Mouse (Mus musculus) telencephalon, adult 2 months (tissue): ENCODE measurements at regions not wholly inside any gene's neighbourhood (a gene's known extent, or its start where the extent isn't known, plus 50 kb on each side); places are given as distances from the start of the nearest gene placed in this dataset.
"Not testable (repeated sequence)": the region's sequence is repeated elsewhere in the genome, so short reads cannot be mapped to it uniquely, and the experiment has no call there.

Source experiments
- DNase-seq: peaks from one replicate; pipeline ENCODE4 v3.0.0-alpha.2; 2011; ENCODE audit warnings: low read depth, low spot score

DNA sequence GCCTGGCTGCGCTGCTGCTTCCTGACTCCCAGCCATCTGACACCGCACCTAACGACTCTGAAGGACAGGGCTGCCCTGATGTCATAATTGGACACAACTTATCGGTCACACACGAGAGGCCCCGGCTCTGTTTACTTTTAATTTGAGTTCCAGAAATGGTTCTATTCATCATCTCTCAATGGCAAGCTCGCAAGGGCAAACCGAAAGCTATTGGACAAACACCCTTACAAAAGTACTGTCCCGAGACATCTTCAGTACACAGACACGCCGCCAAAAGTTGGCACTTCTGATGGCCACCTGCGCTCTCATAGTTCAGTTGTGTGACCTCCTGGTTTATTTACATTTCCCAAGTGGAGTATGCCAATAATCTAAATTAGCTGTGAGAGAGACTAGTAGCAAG, 274.9 kb downstream of the Gxylt1 start:
- no peak for DNase-seq

DNA sequence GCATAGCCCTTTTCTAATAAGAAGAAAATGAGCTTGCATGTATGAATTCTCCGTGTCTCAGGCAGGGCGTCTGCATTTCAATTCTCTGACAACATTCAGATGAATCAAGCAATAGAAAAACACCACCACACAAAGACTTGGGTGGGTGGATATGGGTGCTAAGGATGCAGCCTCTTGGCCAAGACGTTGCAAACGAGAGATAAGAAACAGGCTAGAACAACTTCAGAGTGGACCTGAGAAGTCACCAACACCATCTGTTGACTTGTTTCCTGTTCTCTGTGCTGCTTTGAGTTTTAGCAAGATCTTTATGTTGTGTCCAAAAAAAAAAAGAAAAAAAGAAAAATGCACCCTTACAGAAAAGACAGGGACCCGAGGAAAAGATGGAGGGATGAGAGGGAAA, 277.0 kb downstream of the Gxylt1 start:
- no peak for DNase-seq

DNA sequence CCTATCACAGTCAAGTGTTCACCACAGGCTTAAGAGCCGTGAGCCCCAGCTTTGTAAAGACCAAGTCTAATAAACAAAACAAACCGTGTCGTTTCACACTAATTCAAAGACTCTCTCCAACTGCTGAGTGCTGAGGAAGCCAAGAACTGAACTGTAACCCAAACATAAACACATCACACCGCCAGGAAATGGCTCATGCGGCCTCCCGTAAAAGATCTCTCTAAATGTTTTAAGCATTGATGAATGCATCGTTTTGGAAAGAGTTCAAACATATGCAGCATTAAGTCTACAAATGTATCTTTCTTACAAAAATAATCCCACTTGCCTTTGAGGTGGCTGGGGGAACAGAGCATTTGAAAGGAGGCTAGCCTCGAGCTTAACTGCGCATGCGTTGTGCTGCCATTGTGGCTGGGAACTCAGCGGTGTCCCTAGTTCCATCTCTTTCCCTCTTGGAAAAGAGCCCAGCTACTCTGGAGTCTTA, 280.7 kb downstream of the Gxylt1 start:
- no peak for DNase-seq

DNA sequence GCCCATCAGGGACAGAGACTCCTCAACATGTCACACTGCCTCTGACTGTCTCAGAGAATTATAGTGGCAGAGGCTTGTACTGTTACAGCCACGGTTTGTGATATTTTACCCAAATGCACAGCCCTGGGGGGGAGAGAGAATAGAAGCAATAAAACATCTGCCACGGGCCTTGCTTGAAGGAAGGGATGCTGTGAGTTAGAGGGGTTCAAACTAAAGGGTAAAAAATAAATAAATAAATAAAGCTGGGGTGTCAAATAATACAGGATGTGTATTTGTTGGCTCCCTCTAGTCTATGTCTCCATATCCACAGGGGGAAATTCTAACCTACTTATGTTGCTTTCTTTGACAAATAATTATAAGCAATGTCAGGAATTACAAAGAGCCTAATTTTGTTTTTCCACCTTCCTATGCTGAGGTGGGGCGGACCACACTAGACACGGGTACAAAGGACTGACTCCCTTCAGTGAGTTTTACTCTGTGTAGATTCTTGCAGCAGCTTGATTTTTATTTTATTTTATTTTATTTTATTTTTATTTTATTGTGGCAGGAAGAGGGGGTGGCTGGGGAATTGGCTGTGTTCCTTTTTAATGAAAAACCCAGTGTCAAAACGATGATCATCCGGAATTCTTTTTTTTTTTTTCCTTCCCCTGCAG, 281.3 kb downstream of the Gxylt1 start:
- DNase-seq, result no peak

DNA sequence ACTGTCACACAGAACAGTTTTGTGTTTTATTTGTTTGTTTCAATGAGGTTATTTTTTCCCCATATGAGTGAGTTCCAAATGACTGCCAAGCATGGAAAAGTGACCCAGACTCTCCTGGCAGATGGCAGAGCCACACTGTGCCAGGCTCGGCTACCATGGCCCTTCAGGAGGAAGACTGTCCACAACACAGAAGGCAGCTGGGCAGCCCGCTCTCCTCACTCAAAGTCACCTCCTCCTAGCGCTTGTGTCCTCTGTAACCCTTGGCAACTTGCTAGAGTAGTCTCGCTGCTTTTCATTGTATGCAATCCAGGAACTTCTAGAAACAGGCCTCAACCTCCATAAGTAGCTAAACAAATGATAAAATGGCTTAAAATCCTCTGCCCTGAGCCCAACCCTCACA, 299.2 kb downstream of the Gxylt1 start:
- peak; percentile 63 for DNase-seq

DNA sequence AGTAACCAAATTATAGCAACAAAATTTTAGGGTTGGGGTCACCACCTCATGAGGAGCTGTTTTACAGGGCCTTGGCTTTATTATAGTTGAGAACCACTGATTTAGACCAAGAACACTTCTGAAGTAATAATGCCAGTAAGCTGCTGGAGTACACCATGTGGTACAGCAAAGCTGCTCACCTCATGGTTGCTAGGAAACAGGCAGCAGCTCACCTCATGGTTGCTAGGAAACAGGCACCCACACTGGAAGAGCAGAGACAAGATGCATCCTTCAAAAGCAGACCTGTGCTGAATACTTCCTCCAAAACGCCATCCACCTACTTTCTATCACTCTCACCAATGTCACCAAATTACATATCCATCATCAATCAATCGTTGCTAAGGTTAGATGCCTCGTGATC, 300.0 kb downstream of the Gxylt1 start:
- peak; percentile 83 for DNase-seq

DNA sequence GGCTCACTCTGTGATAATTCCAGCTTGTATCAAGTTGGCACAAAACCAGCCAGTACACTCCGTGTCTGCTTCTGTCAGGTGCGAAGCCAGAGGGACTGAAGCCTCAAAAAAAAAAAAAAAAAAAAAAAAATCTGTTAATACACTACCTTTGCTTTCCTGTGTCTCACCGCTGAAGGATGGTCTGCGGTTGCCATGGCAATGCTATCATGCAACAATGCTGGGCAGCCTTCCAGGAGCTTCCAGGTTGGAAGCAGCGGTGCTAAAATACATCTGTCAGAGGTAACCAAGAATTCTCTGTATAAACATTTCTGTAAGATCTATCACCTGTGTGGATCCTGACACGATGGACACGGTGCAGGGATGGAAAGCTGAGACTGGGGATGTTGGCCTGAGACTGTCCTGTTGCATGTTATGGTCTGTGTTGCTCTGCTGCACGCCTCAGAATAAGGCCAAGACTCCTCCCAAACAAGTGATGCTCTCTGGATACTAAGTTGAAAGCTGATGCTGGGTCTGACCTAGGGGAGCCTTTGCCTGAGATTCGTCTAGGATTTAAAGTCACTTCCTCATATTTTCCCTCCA, 301.2 kb downstream of the Gxylt1 start:
- no peak for DNase-seq

DNA sequence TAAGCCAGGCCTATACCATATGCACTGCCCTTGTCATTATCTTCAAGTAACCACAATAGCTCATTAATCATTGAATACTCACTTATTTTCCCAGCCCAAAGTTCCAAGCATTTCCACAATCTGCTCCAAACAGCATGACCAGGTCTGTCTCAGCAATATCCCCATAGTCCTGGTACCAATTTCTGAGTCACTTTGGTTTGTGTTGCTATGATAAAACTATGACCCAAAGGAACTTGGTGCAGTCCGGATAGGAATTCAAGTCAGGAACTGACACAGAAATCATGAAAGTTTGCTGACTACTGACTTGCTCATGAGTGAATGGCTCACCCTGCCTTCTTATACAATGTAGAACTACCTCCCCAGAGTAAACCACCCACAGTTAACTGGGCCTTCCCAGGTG, 309.4 kb downstream of the Gxylt1 start:
- DNase-seq, result no peak

DNA sequence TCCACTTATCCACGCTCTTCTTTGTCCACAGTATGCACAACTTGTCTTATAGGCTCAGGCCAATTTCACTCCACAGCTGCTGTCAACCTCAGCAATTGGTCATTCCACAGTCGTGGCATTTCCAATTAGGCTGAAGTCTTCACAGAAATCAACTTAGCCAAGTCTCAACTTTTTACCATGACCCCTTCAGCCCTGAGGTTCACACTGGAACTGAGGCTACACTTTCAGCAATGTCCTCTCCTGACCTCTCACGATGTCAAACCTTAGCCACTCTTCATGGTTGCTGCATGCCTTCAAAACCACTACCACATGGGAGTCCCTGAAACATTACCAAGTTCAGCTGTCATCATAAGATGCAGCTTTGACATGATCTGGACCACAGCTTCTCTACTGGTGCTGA, 310.1 kb downstream of the Gxylt1 start:
- DNase-seq, result no peak

DNA sequence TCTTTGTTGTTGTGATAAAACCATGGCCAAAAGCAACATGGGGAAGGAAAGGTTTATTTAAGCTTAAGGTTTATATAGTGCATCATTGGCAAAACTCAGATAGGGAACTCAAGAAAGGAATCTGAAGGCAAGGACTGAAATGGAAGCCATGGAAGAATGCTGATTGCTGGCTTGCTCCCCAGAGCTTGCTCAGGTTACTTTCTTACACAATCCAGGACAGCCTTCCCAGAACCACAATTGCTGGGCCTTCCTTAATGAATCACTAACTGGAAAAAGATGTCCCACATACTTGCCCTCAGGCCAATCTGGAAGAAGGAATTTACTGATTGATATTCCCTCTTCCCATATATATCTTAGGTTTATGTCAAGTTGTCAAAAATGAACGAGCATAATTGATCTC, 310.8 kb downstream of the Gxylt1 start:
- DNase-seq, result no peak

DNA sequence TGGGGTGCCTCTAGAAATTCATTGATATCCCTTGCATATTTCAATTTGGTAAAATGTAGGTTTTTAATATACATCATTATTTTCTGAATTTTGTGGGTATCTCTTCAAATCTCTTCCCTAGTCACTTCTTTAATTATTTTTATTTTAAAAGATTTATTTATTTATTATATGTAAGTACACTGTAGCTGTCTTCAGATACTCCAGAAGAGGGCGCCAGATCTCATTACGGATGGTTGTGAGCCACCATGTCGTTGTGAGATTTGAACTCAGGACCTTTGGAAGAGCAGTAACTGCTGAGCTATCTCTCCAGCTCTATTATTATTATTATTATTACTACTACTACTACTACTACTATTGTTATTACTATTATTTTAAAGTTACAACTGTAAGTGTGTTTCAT, 324.1 kb downstream of the Gxylt1 start:
- not testable (repeated sequence) for DNase-seq

DNA sequence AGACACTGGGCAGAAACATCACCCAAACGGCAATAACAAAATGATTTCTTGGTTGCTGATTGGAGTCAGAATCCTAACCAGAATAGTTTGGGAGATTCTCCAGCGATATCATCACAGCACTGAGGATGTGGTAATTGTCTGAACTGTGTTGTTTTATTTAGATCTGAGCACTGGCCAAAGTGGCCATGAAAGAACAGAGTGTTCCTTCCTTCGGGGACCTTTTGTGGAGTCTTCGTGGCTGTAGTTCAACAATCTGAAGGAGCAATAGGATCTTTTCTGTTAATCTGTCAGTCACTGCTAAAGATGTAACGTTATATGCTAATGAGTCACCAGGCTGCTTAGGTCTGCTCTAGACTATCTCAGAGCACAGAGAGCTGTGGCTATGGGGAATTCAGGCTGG, 328.8 kb downstream of the Gxylt1 start:
- DNase-seq, result no peak

DNA sequence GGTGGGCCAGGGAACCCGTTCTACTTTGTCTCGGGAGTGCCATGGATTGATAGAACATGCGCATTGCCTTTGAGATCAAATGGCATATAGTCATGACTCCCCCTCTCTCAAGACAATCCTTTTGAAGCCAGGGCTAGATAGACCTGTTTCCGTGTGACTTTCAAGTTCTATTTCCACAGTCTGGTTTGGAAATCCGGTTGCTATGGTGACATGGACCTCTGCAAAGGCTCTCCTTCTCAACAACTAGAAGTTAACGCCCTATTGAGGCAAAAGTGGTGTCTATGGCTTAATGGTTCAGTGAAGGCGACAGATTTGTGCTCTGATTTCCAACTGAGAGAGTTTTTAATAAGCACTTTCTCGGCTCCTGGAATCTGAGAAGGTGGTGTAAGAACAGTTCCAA, 371.2 kb downstream of the Gxylt1 start:
- peak; percentile 34 for DNase-seq

DNA sequence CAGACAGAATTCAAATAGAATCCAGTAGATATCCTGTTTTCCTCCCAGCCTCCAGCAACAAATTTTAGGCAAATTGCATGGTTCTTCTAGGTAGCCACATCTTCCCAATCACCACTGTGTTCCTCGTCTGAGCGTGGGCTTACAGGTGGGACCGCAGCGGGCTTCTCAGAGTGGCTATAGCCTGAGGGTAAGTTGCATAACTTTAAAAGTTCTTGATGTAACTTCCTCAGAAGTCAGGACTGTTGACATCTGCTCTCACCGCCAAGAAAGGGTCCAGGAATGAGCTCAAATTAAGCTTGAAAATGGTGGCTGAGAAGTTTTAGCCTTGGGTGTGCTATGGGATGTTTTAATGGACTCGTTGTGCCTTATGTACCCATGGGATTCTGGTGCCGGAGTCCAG, 377.7 kb downstream of the Gxylt1 start:
- no peak for DNase-seq

DNA sequence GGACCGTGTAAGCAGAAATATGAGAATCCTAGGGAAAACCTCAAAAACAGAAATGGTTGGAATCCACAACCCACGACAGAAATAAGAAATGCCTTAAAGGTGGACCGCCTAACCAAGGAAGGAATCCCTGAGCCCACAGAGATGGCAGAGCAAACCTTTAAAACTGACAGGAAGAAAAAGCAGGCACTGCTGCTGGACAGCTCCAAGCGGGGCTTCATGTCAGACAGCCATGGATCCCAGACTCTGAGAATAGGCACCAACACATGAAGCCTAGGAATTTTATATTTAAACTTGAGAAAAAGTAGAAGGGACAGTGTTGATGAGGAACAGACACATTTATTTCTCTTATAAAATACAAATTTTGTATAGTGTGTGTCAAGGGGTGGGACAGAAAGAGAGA, 379.1 kb downstream of the Gxylt1 start:
- no peak for DNase-seq

DNA sequence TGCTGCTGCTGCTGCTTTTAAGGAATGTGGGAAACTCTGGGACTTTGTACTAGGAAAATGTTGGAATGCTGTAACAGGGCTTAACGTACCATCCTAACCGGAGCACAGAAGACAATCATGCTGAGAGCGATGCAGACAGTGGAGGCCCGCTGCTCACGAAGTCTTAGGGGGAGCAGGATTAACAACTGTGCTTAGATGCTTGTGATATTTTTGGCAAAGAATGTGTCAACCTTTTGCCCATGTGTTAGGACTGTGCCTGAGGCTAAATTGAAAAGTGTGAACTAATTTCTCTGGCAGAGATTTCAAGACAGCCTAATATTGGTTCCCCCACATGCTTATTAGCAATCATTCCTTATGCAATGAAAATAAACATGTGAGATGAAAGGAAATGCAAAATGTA, 398.5 kb downstream of the Gxylt1 start:
- DNase-seq, result no peak

DNA sequence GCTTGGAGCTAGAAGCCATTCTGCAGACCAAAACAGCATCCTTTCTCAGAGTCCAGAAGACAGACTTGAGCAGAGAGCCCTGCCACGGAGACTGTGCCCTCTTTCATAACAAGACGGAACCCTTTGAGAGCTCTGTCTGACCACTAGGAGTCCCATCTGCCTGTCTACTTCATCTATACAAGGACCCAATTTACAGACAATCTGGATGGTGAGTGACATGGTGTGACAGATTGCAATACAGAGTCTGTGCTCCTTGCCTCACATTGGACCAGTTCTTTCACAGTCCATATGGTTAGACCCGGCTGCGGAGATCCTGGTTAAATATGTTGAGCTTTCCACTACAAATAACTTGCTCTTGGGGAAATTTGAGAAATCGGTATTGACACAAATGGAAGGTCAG, 410.9 kb downstream of the Gxylt1 start:
- no peak for DNase-seq

DNA sequence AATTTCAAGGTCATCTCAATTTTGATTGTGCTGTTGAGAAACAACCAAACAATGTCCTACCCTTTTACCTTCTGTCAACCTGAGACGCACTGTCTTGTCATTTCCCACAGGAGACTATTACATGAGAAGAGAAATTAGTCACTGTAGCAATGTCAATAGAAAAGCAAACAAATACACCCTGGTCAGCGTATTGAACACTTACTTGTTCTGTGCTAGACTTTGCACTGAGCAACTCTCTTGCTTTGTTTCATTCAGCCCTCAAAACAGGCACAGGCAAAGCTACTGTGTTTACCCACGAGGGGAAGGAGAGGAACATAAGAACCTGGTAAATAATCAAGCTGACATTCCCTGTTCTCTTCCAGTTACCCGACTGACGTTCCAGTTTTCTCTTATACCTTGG, 424.1 kb downstream of the Gxylt1 start:
- DNase-seq, result no peak

DNA sequence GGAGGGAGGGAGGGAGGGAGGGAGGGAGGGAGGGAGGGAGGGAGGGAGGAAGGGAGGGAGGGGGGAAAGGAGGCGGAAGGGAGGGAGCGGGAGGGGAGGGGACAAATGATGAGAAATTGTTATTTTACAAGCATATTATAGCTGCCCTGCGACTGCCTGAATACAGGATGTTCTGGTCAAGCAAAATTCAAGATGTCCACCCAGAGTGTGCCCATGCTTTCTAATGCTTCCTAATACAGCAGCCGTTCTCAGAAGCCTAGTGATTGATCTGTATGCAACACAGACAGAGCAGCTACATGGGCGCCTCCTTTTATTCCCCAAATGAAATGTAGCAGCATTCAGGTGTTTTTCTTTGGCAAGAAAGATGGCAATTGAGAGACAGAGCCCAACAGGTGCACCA, 434.9 kb downstream of the Gxylt1 start:
- no peak for DNase-seq

DNA sequence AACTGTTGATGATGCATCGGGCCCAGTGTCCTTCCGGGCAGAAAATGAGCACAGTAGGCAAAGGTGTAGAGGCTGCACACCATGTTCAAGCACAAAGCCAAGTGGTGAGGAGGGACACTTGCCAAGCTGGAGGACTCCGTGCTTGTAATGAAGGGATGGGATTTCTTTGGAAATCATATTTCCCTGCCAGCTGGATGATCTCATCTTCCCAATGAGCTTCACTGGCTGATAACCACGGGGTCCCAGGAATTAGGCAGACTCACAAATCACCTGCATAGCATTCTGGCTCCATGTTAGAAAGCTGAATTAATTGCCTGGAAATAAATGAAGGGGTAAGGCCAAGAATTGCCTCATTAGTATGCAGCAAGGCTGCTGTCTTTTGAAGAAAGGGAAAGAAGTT, 435.4 kb downstream of the Gxylt1 start:
- no peak for DNase-seq

DNA sequence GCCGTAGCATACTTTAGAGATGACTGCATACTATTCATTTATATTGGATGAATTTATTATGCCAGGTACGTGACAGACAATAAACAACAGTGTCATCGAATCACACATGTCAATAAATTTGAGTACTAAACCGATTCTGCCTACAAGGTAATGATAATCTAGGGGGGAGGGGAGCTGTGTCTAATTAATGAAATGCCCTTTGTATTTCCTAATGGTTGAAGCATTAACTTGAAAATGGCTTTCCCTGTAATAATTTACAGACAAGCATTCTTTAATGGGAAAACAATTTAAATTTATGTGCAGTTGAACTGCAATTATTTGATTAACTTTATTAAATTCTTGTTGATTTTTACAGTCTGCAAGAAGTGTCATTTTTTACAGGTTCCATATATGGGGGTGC, 429.5 kb downstream of the Pdzrn4 start:
- DNase-seq, result no peak
